27 mouse cellular contexts compared by ENCODE assay signal in the genomic region with DNA sequence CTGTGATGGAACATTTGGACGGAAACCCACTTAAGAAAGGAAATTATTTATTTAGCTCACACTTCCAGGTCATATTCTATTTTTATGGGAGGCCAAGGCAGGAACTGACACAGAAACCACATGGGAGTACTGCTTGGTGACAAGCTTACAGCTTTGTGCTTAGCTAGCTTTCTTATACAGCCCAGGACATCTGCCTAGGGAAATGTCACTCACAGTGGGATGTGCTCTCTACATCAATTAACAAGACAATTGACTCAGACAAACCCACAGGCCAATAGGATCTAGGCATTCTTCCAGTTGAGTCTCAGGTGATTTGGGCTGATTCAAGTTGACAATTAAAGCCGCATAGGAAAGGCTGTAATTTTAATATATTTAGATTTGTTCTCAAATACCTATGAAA.
DNase-seq lines count a peak whose midpoint lies in the region; ATAC-seq and TF ChIP-seq lines count a peak whose summit lies in the region.
"Had no signal": no experiment of that assay in that cellular context is flagged by ENCODE, and none has a peak within 500 bp of the region (broad histone marks: within the 10 kb centered on the region; RNA-seq: fewer than 3 reads in every experiment).

No protein-coding gene starts in this region.

- no peak for TF ChIP-seq POLR2A in brain, embryonic 14.5 days (IDR thresholded peaks at IDR 0.05; ENCODE audit: borderline replicate concordance, extremely low read depth, insufficient read depth, insufficient read length, poor library complexity, severe bottlenecking)

- no peak for DNase-seq in forebrain, embryonic 11.5 days (ENCODE audit: low spot score)
- no peak for DNase-seq in forebrain, postnatal 0 days
- DNase-seq in midbrain, embryonic 11.5 days (ENCODE audit: low spot score, missing footprints), result no peak
- DNase-seq in brain, embryonic 14.5 days (ENCODE audit: low read depth), result peak; percentile 46
- DNase-seq in midbrain, postnatal 0 days (ENCODE audit: low spot score), result peak; percentile 9
- DNase-seq in adipocyte (ENCODE audit: low spot score), result no peak
- DNase-seq: adrenal gland, adult 8-10 months; gastrocnemius, postnatal 14 days; heart, adult 11 months; heart, postnatal 10 days; kidney, postnatal 4 days; liver, embryonic 13.5 days; lung, adult 2 months; lung, postnatal 36 days; thymus, adult 18-20 months; thymus, postnatal 36 days had no signal

- H3K36me3 ChIP-seq in forebrain, embryonic 11.5 days (ENCODE audit: control insufficient read depth, insufficient read depth, low read length), result no peaks in the 10 kb centered on the region
- no peaks in the 10 kb centered on the region for H3K36me3 ChIP-seq in forebrain, postnatal 0 days (ENCODE audit: insufficient read depth)
- H3K36me3 ChIP-seq in midbrain, embryonic 12.5 days, result no peaks in the 10 kb centered on the region
- no peaks in the 10 kb centered on the region for H3K36me3 ChIP-seq in midbrain, embryonic 11.5 days (ENCODE audit: control insufficient read depth, insufficient read depth, low read length)
- H3K36me3 ChIP-seq in midbrain, postnatal 0 days (ENCODE audit: insufficient read depth, low read length), result no peaks in the 10 kb centered on the region
- H3K36me3 ChIP-seq in kidney, embryonic 16.5 days (ENCODE audit: insufficient read depth, low read length), result no peaks in the 10 kb centered on the region
- H3K36me3 ChIP-seq: forebrain, embryonic 15.5 days; G1E; heart, embryonic 12.5 days; kidney, embryonic 15.5 days; liver, embryonic 13.5 days; neural tube, embryonic 13.5 days had no signal

- H3K4me1 ChIP-seq in forebrain, embryonic 11.5 days (replicated peaks; ENCODE audit: control insufficient read depth, insufficient read depth, low read length), result no peaks in the 10 kb centered on the region
- H3K4me1 ChIP-seq in forebrain, postnatal 0 days (ENCODE audit: insufficient read depth), result no peaks in the 10 kb centered on the region
- H3K4me1 ChIP-seq in midbrain, embryonic 12.5 days, result no peaks in the 10 kb centered on the region
- H3K4me1 ChIP-seq in midbrain, embryonic 11.5 days (ENCODE audit: control insufficient read depth, insufficient read depth, low read length), result no peaks in the 10 kb centered on the region
- H3K4me1 ChIP-seq in midbrain, postnatal 0 days (ENCODE audit: insufficient read depth, low read length), result no peaks in the 10 kb centered on the region
- H3K4me1 ChIP-seq in kidney, embryonic 16.5 days (ENCODE audit: insufficient read depth, low read length), result no peaks in the 10 kb centered on the region
- H3K4me1 ChIP-seq: forebrain, embryonic 15.5 days; heart, embryonic 12.5 days; kidney, embryonic 15.5 days; liver, embryonic 13.5 days; neural tube, embryonic 13.5 days had no signal

- WGBS in forebrain, embryonic 11.5 days, result 77% methylated on average over 2 of the region's 2 CpGs
- 64% methylated on average over 2 of the region's 2 CpGs for WGBS in forebrain, postnatal 0 days
- WGBS in midbrain, embryonic 12.5 days, result 69% methylated on average over 2 of the region's 2 CpGs
- WGBS in midbrain, embryonic 11.5 days, result 75% methylated on average over 2 of the region's 2 CpGs
- 41% methylated on average over 2 of the region's 2 CpGs for WGBS in midbrain, postnatal 0 days
- WGBS in kidney, embryonic 16.5 days, result 50% methylated on average over 2 of the region's 2 CpGs

- ATAC-seq in forebrain, embryonic 11.5 days (replicated peaks; ENCODE audit: low FRiP score), result 0 out of 2 replicates have a peak, but pooled peaks have one; percentile 39
- no peak for ATAC-seq in forebrain, postnatal 0 days
- ATAC-seq in midbrain, embryonic 12.5 days (ENCODE audit: low FRiP score, low read depth), result 0 out of 2 replicates have a peak, but pooled peaks have one; percentile 63
- no peak for ATAC-seq in midbrain, embryonic 11.5 days (ENCODE audit: low FRiP score)
- peak; percentile 31; the same call in 1 of the 2 replicates for ATAC-seq in midbrain, postnatal 0 days (ENCODE audit: low FRiP score)
- no peak for ATAC-seq in kidney, embryonic 16.5 days (ENCODE audit: low FRiP score, low TSS enrichment)
- ATAC-seq: forebrain, embryonic 15.5 days; intestine, postnatal 0 days; Patski had no signal

- H3K4me3 ChIP-seq in forebrain, embryonic 11.5 days (ENCODE audit: low read depth, low read length), result no peak overlapping the region
- H3K4me3 ChIP-seq in forebrain, postnatal 0 days (ENCODE audit: low read depth, low read length), result no peak overlapping the region
- H3K4me3 ChIP-seq in midbrain, embryonic 12.5 days, result no peak overlapping the region
- no peak overlapping the region for H3K4me3 ChIP-seq in midbrain, embryonic 11.5 days (ENCODE audit: low read depth, low read length)
- H3K4me3 ChIP-seq in midbrain, postnatal 0 days (ENCODE audit: low read depth, low read length), result no peak overlapping the region
- H3K4me3 ChIP-seq in kidney, embryonic 16.5 days (ENCODE audit: low read length), result no peak overlapping the region
- H3K4me3 ChIP-seq: erythroblast, embryonic 14.5 days; forebrain, embryonic 15.5 days; heart, embryonic 12.5 days; kidney, embryonic 15.5 days; liver, embryonic 13.5 days; myocyte; neural tube, embryonic 13.5 days had no signal

- H3K9ac ChIP-seq in forebrain, embryonic 11.5 days (ENCODE audit: low read length), result no peak overlapping the region
- H3K9ac ChIP-seq in forebrain, postnatal 0 days, result no peak overlapping the region
- H3K9ac ChIP-seq in midbrain, embryonic 12.5 days (replicated peaks), result no peak overlapping the region
- no peak overlapping the region for H3K9ac ChIP-seq in midbrain, embryonic 11.5 days (ENCODE audit: low read length)
- no peak overlapping the region for H3K9ac ChIP-seq in midbrain, postnatal 0 days (replicated peaks; ENCODE audit: low read length, poor library complexity, severe bottlenecking)
- H3K9ac ChIP-seq in kidney, embryonic 16.5 days (replicated peaks; ENCODE audit: low read length), result no peak overlapping the region
- H3K9ac ChIP-seq: forebrain, embryonic 15.5 days; heart, embryonic 12.5 days; kidney, embryonic 15.5 days; liver, embryonic 13.5 days; neural tube, embryonic 13.5 days had no signal

- H3K4me2 ChIP-seq in forebrain, embryonic 11.5 days (ENCODE audit: low read depth, low read length, severe bottlenecking), result no peak overlapping the region
- no peak overlapping the region for H3K4me2 ChIP-seq in forebrain, postnatal 0 days (ENCODE audit: low read depth)
- H3K4me2 ChIP-seq in midbrain, embryonic 12.5 days (replicated peaks), result no peak overlapping the region
- H3K4me2 ChIP-seq in midbrain, embryonic 11.5 days, result no peak overlapping the region
- no peak overlapping the region for H3K4me2 ChIP-seq in midbrain, postnatal 0 days (ENCODE audit: low read depth, low read length, poor library complexity, severe bottlenecking)
- H3K4me2 ChIP-seq in kidney, embryonic 16.5 days (replicated peaks; ENCODE audit: low read depth, low read length), result no peak overlapping the region
- H3K4me2 ChIP-seq: forebrain, embryonic 15.5 days; heart, embryonic 12.5 days; kidney, embryonic 15.5 days; liver, embryonic 13.5 days; neural tube, embryonic 13.5 days had no signal

- no peak for TF ChIP-seq CTCF in forebrain, postnatal 0 days (IDR thresholded peaks at IDR 0.05; ENCODE audit: low read depth)
- no peak for TF ChIP-seq CTCF in brain, embryonic 14.5 days (IDR thresholded peaks at IDR 0.05; ENCODE audit: borderline replicate concordance, extremely low read depth, insufficient read depth, insufficient read length)
- no peak for TF ChIP-seq CTCF in midbrain, postnatal 0 days (IDR thresholded peaks at IDR 0.05)

- H3K27ac ChIP-seq in forebrain, embryonic 11.5 days (ENCODE audit: low read depth, low read length), result no peak overlapping the region
- H3K27ac ChIP-seq in forebrain, postnatal 0 days (ENCODE audit: low read depth, low read length), result no peak overlapping the region
- no peak overlapping the region for H3K27ac ChIP-seq in midbrain, embryonic 12.5 days (replicated peaks)
- H3K27ac ChIP-seq in midbrain, embryonic 11.5 days (ENCODE audit: low read depth, low read length), result no peak overlapping the region
- H3K27ac ChIP-seq in midbrain, postnatal 0 days (ENCODE audit: low read depth, low read length), result no peak overlapping the region
- no peak overlapping the region for H3K27ac ChIP-seq in kidney, embryonic 16.5 days (ENCODE audit: low read length)
- H3K27ac ChIP-seq: forebrain, embryonic 15.5 days; kidney, embryonic 15.5 days; liver, embryonic 13.5 days; neural tube, embryonic 13.5 days had no signal

- H3K27me3 ChIP-seq in forebrain, embryonic 11.5 days (ENCODE audit: control insufficient read depth, insufficient read depth, low read length), result no peaks in the 10 kb centered on the region
- no peaks in the 10 kb centered on the region for H3K27me3 ChIP-seq in forebrain, postnatal 0 days (ENCODE audit: insufficient read depth, low read length)
- H3K27me3 ChIP-seq in midbrain, embryonic 12.5 days, result no peaks in the 10 kb centered on the region
- no peaks in the 10 kb centered on the region for H3K27me3 ChIP-seq in midbrain, embryonic 11.5 days (ENCODE audit: control insufficient read depth, insufficient read depth, low read length)
- no peaks in the 10 kb centered on the region for H3K27me3 ChIP-seq in midbrain, postnatal 0 days (ENCODE audit: insufficient read depth, low read length)
- no peaks in the 10 kb centered on the region for H3K27me3 ChIP-seq in kidney, embryonic 16.5 days (ENCODE audit: insufficient read depth, low read length)
- H3K27me3 ChIP-seq: forebrain, embryonic 15.5 days; heart, embryonic 12.5 days; kidney, embryonic 15.5 days; liver, embryonic 13.5 days; neural tube, embryonic 13.5 days; Patski had no signal

- no peaks in the 10 kb centered on the region for H3K9me3 ChIP-seq in forebrain, embryonic 11.5 days (ENCODE audit: control insufficient read depth, low read length)
- H3K9me3 ChIP-seq in forebrain, postnatal 0 days (ENCODE audit: low read length), result no peaks in the 10 kb centered on the region
- no peaks in the 10 kb centered on the region for H3K9me3 ChIP-seq in midbrain, embryonic 12.5 days
- no peaks in the 10 kb centered on the region for H3K9me3 ChIP-seq in midbrain, embryonic 11.5 days (ENCODE audit: control insufficient read depth, low read length)
- no peaks in the 10 kb centered on the region for H3K9me3 ChIP-seq in midbrain, postnatal 0 days (ENCODE audit: low read length)
- no peaks in the 10 kb centered on the region for H3K9me3 ChIP-seq in kidney, embryonic 16.5 days (ENCODE audit: low read length)
- H3K9me3 ChIP-seq: forebrain, embryonic 15.5 days; heart, embryonic 12.5 days; kidney, embryonic 15.5 days; liver, embryonic 13.5 days; neural tube, embryonic 13.5 days had no signal

Comparison
In these comparisons a context has a peak if more than half of its experiments do, and no peak if none do; other contexts are left out.
1. ATAC-seq: peak in forebrain, embryonic 11.5 days (single experiment), midbrain, embryonic 12.5 days (single experiment) and midbrain, postnatal 0 days (single experiment); none in forebrain, postnatal 0 days (single experiment), midbrain, embryonic 11.5 days (single experiment) and kidney, embryonic 16.5 days (single experiment).
2. DNase-seq: peak in brain, embryonic 14.5 days (single experiment) and midbrain, postnatal 0 days (single experiment); none in forebrain, embryonic 11.5 days (single experiment), forebrain, postnatal 0 days (single experiment), midbrain, embryonic 11.5 days (single experiment) and adipocyte (single experiment).